Mouse (Mus musculus) spleen, embryonic (tissue): Measurements from ENCODE around the gene Fbxo24.

Experiments
- CTCF ChIA-PET: fragments of 350-600 bp; sonication (Branson Sonifier 250); formaldehyde crosslinking; loops from one replicate; lab custom pipeline; 2022; lab: Charles Lee

Fbxo24 gene

GRCm38 (mm10) chr5:137569031-137569430 is 59.8 kb downstream of the Fbxo24 start:
- CTCF ChIA-PET = interaction anchor here (0.5 kb wide), 1 partner anchor 88 kb away, joined by 4 read pairs; no protein-coding TSS in a partner anchor

- CTCF ChIA-PET = interaction anchor here (0.6 kb wide), 1 partner anchor 32 kb away, joined by 5 read pairs; no protein-coding TSS in a partner anchor
Measured at GRCm38 (mm10) chr5:137568223-137568798, 60.5 kb downstream of the Fbxo24 start.

GRCm38 (mm10) chr5:137566416-137566815 is 62.4 kb downstream of the Fbxo24 start:
- CTCF ChIA-PET = no interaction called here

DNA sequence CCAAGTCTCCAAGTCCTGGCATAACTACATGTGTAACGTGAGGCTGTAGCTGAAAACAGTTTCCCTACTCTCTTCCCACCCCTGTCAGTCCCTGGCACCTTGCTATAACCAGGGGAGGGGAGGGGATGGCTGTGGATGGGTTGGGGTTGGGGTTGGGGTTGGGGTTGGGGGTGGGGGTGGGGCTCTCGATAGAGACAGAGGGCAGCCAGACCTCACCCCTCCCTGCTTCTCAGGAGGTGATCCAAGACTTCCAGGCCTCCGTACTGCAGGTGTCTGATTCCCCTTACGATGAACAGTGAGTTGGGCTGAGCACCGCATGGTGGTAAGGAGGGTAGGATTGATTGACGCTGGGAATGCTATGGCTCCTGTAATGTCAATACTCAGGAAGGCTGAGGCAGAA is 63.1 kb downstream of the Fbxo24 start:
- CTCF ChIA-PET = no interaction called here

- CTCF ChIA-PET = no interaction called here
Measured at GRCm38 (mm10) chr5:137562965-137563364, 65.8 kb downstream of the Fbxo24 start.
